Mouse (Mus musculus) forebrain, postnatal 0 days (tissue): Measurements from ENCODE around the gene Masp2. TPM values are rescaled to one million over a fixed set of nuclear protein-coding genes. Genes with fewer than 3 reads are reported as not detected.

Experiments
- ATAC-seq: fragments of 200-750 bp; cut with Nextera tagmentation; 2 replicates; pipeline ENCODE4 v1.8.0; 2017; ENCODE audit warnings: mild to moderate bottlenecking, moderate library complexity
- DNase-seq: peaks from one replicate; pipeline ENCODE4 v3.0.0-alpha.2; 2015
- H3K27ac ChIP-seq: fragments of 300-500 bp; sonication (generic); 2 replicates; pipeline ENCODE4 v1.5.1; 2014; ENCODE audit warnings: low read depth, mild to moderate bottlenecking, antibody characterized with exemption, low read length, moderate library complexity, mixed read lengths
- H3K27me3 ChIP-seq: fragments of 300-500 bp; sonication (generic); 2 replicates; pipeline ENCODE4 v1.6.1; 2014; ENCODE audit warnings: mild to moderate bottlenecking, low read length, mixed read lengths; ENCODE audit not compliant: insufficient read depth
- H3K36me3 ChIP-seq: fragments of 300-500 bp; sonication (generic); 2 replicates; pipeline ENCODE4 v1.6.1; 2014; ENCODE audit warnings: mild to moderate bottlenecking, moderate library complexity; ENCODE audit not compliant: insufficient read depth
- H3K4me1 ChIP-seq: fragments of 300-500 bp; sonication (generic); 2 replicates; pipeline ENCODE4 v1.6.1; 2014; ENCODE audit warnings: antibody characterized with exemption; ENCODE audit not compliant: insufficient read depth
- H3K4me2 ChIP-seq: fragments of 300-500 bp; sonication (generic); 2 replicates; pipeline ENCODE4 v1.6.1; 2014; ENCODE audit warnings: low read depth, mild to moderate bottlenecking, moderate library complexity
- H3K4me3 ChIP-seq: fragments of 300-500 bp; sonication (generic); 2 replicates; pipeline ENCODE4 v1.5.1; 2014; ENCODE audit warnings: low read depth, low read length, mixed read lengths
- H3K9ac ChIP-seq: fragments of 300-500 bp; sonication (generic); 2 replicates; pipeline ENCODE4 v1.6.1; 2014; ENCODE audit warnings: mild to moderate bottlenecking
- H3K9me3 ChIP-seq: fragments of 300-500 bp; sonication (generic); 2 replicates; pipeline ENCODE4 v1.6.1; 2016; ENCODE audit warnings: low read length
- CTCF ChIP-seq: sonication (generic); IDR thresholded peaks from 2 replicates; pipeline ENCODE4 v1.5.1; 2016; ENCODE audit warnings: antibody characterized with exemption, control low read depth, low read depth
- WGBS: fragments of 180-500 bp; shearing (Covaris S2); extraction: QIAGEN DNeasy Blood & Tissue Kit; methylation state at CpG from one replicate; pipeline ENCODE4 v1.1.7; 2014; 5-methylcytosine and 5-hydroxymethylcytosine counted together
- polyA plus RNA-seq: library from polyadenylated mRNA; unstranded; fragments of >200 nt; fragmentation: Nextera tagmentation; extraction: Ambion mirVana; gene quantifications from 2 replicates; pipeline ENCODE4 v1.2.1, GENCODE M21; 2015
- total RNA-seq: library from RNA; depleted of rRNA; stranded (reverse); fragments of >200 nt; gene quantifications from 2 replicates; pipeline ENCODE4 v1.2.3, GENCODE M21; 2014

Gene Masp2
- total and polyA plus RNA-seq, 2 experiments from 2014 or later, result 0.24 TPM; not detected in 1

- TF ChIP-seq CTCF, result no peak
- DNase-seq (no peak), ATAC-seq (no peak)
- no peaks in the 10 kb centered on the region for H3K4me1 ChIP-seq
- H3K27me3 ChIP-seq, result no peaks in the 10 kb centered on the region
- 95% methylated on average over 9 of the region's 9 CpGs for WGBS
- no peak overlapping the region for H3K4me2 ChIP-seq
- peaks cover 96% of the 10 kb centered on the region for H3K36me3 ChIP-seq
- H3K4me3 ChIP-seq, result no peak overlapping the region
- H3K27ac ChIP-seq, result no peak overlapping the region
- H3K9ac ChIP-seq, result no peak overlapping the region
- no peaks in the 10 kb centered on the region for H3K9me3 ChIP-seq
These were observed 31.6 kb upstream of the Masp2 start for GRCm38 (mm10) chr4:148570693-148571295.

DNA sequence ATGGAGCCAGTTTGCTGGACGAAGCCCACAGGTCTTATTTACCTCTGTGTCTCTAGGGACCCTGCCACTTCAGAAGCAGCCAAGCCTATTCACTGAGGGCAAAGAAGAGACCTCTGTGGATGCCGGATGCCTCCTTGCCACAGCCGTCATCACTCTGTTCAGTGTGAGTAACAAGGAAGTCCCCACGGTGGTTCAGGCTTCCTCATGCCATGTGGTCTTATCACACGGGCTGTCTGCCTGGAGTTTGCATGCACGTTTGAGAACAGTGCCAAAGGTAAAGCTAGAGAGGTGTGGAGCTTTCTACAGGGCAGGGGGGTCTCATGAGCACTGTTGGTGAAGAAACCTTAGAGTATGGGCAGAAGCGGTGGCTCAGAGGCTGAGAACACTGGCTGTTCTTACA lies 29.1 kb upstream of the Masp2 start:
- ATAC-seq, result no peak
- H3K9me3 ChIP-seq, result no peaks in the 10 kb centered on the region
- H3K4me2 ChIP-seq, result no peak overlapping the region
- H3K9ac ChIP-seq, result no peak overlapping the region
- DNase-seq, result no peak
- H3K27ac ChIP-seq, result no peak overlapping the region
- 94% methylated on average over 7 of the region's 7 CpGs for WGBS
- H3K27me3 ChIP-seq, result no peaks in the 10 kb centered on the region
- H3K36me3 ChIP-seq, result peaks cover 97% of the 10 kb centered on the region
- H3K4me1 ChIP-seq, result no peaks in the 10 kb centered on the region
- TF ChIP-seq CTCF, result no peak
- H3K4me3 ChIP-seq, result no peak overlapping the region

DNA sequence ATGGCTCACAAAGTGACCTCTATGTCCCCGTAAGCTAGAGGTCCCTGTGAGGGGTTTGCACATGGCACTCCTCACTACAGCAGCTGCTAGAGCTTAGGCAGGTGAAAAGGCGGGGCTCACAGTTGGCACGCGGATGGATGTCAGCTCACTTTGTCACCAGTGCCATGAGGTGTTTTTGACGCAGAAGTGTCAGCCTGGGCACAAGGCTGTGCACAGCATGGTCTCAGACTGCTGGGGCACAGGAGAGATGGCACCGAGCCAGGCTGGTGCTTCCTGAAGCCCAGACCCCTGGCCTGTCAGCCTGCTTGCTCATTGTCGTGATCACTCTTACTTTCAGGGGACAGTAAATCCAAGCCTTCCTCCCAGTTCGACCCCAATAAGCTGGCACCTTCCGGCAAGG lies 21.6 kb upstream of the Masp2 start:
- Histone ChIP-seq H3K4me2 (no peak overlapping the region), H3K9me3 (no peaks in the 10 kb centered on the region), H3K4me1 (no peaks in the 10 kb centered on the region), H3K4me3 (no peak overlapping the region), H3K27ac (no peak overlapping the region), H3K27me3 (no peaks in the 10 kb centered on the region), H3K36me3 (peaks cover 67% of the 10 kb centered on the region), H3K9ac (no peak overlapping the region)
- ATAC-seq (no peak), DNase-seq (no peak)
- TF ChIP-seq CTCF, result no peak
- WGBS, result 87% methylated on average over 9 of the region's 9 CpGs

GRCm38 (mm10) chr4:148581422-148581821 lies 20.9 kb upstream of the Masp2 start:
- Histone ChIP-seq H3K4me1 (no peaks in the 10 kb centered on the region), H3K9me3 (no peaks in the 10 kb centered on the region), H3K4me2 (no peak overlapping the region), H3K36me3 (peaks cover 60% of the 10 kb centered on the region), H3K4me3 (no peak overlapping the region), H3K27ac (no peak overlapping the region), H3K9ac (no peak overlapping the region), H3K27me3 (no peaks in the 10 kb centered on the region)
- ATAC-seq (no peak), DNase-seq (no peak)
- no peak for TF ChIP-seq CTCF
- WGBS, result 84% methylated on average over 5 of the region's 5 CpGs

DNA sequence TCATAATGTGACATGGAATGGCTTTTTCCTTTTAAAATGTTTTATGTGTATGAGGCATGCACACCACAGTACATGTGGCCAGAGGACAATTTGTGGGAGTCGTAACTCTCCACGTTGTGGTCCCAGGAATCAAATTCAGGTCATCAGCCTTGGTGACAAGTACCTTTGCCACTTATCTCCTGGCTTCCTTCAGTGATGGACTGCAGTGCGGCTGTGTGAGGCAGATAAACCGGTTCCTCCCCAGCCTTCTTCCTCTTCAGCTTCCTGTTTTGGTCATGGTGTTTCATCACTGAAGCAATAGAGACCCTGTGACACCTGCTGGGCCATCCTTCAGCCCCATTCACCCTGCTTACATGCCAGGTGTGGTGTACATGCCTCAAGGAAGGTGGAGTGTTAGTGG lies 19.1 kb upstream of the Masp2 start:
- Histone ChIP-seq H3K4me3 (no peak overlapping the region), H3K4me1 (no peaks in the 10 kb centered on the region), H3K27ac (no peak overlapping the region), H3K4me2 (no peak overlapping the region), H3K36me3 (peaks cover 42% of the 10 kb centered on the region), H3K27me3 (no peaks in the 10 kb centered on the region), H3K9me3 (no peaks in the 10 kb centered on the region), H3K9ac (no peak overlapping the region)
- no peak for TF ChIP-seq CTCF
- WGBS, result 89% methylated on average over 4 of the region's 4 CpGs
- no peak for ATAC-seq
- no peak for DNase-seq

DNA sequence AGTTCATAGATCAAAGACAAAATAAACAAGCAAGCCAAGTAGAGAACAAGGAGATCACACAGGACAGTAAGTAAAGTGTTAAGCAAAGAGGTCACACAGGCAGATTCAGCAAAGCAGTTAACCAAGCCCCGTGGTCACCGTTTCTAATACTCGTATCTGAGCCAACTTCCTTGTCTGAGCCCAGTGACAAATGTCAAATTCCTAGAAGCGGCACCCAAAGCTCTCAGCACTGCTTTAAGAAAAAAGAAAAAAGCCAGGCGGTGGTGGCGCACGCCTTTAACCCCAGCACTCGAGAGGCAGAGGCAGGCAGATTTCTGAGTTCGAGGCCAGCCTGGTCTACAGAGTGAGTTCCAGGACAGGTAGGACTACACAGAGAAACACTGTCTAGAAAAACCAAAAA lies 15.7 kb upstream of the Masp2 start:
- no peak for DNase-seq
- Histone ChIP-seq H3K36me3 (peaks cover 10% of the 10 kb centered on the region; the same call in 1 of the 2 replicates), H3K4me2 (no peak overlapping the region), H3K27ac (no peak overlapping the region), H3K4me3 (no peak overlapping the region), H3K9me3 (no peaks in the 10 kb centered on the region), H3K4me1 (no peaks in the 10 kb centered on the region), H3K9ac (no peak overlapping the region), H3K27me3 (no peaks in the 10 kb centered on the region)
- TF ChIP-seq CTCF, result no peak
- WGBS, result 82% methylated on average over 9 of the region's 9 CpGs
- ATAC-seq, result no peak

GRCm38 (mm10) chr4:148588793-148589192 lies 13.6 kb upstream of the Masp2 start:
- Histone ChIP-seq H3K27me3 (no peaks in the 10 kb centered on the region), H3K36me3 (peaks cover 7% of the 10 kb centered on the region), H3K9ac (no peak overlapping the region), H3K27ac (no peak overlapping the region), H3K9me3 (no peaks in the 10 kb centered on the region), H3K4me2 (no peak overlapping the region), H3K4me3 (no peak overlapping the region), H3K4me1 (peaks cover 6% of the 10 kb centered on the region; the same call in 1 of the 2 replicates)
- DNase-seq (peak; percentile 18), ATAC-seq (no peak)
- 63% methylated on average over 9 of the region's 9 CpGs for WGBS
- TF ChIP-seq CTCF, result no peak
